ENCODE assay signal across 12 mouse cellular contexts in the genomic region with DNA sequence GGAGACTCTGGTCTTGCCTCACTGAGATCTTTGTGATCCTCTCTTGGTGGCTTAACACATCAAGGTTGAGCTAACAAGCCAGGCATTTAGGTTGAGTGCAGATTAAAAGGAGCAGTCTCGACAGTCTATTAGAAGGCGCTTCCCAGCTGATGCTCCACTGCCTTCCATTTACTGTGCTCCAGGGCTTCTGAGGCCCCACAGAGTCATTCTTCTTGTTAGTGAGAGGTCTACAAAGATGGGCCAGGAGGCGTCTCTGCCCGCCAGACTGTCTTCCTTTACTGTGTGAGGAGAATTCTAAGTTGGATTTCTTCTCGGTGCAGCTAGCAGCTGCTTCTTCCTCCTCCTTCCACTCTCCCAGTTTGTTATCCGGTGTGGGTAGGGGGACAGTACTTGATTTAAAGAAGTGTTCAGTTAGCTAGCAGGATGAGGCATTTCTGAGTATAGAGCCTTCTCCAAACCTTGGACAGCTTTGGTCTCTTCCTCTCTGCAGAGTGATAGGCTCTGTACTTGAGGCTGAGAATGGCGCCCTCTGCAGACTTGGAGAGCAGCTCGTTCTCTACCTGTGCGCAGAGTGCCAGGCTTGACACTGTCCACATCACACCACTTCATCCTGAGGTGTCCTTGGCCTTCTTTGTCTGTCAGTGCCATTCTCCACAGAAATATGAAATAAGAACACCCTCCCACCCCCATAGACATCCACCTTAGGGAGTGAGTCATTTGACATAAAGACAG. TPM values are rescaled to one million over a fixed set of nuclear protein-coding genes. Genes with fewer than 3 reads are reported as not detected.
DNase-seq lines count a peak whose midpoint lies in the region; ATAC-seq and TF ChIP-seq lines count a peak whose summit lies in the region.
"Had no signal": no experiment of that assay in that cellular context is flagged by ENCODE, and none has a peak within 500 bp of the region (broad histone marks: within the 10 kb centered on the region; RNA-seq: fewer than 3 reads in every experiment).

No protein-coding gene starts in this region.

- H3K27ac ChIP-seq in heart, adult 2 months, result no peak overlapping the region
- H3K27ac ChIP-seq in heart, embryonic 12.5 days (ENCODE audit: poor library complexity, severe bottlenecking), result no peak overlapping the region
- H3K27ac ChIP-seq in midbrain, embryonic 14.5 days (replicated peaks; ENCODE audit: low read depth, low read length), result no peak overlapping the region
- no peak overlapping the region for H3K27ac ChIP-seq in midbrain, embryonic 16.5 days (ENCODE audit: low read length)
- H3K27ac ChIP-seq in bone marrow, adult 2 months (ENCODE audit: control insufficient read depth, insufficient read depth, low read depth, low read length, poor library complexity), result no peak overlapping the region
- H3K27ac ChIP-seq in midbrain, embryonic 15.5 days, result no peak overlapping the region; the same call in 1 of the 2 replicates
- H3K27ac ChIP-seq: kidney, embryonic 15.5 days; limb, embryonic 12.5 days had no signal

- H3K36me3 ChIP-seq in heart, adult 2 months (ENCODE audit: control insufficient read depth, insufficient read depth, low read length), result no peaks in the 10 kb centered on the region
- no peaks in the 10 kb centered on the region for H3K36me3 ChIP-seq in heart, embryonic 12.5 days
- H3K36me3 ChIP-seq in midbrain, embryonic 14.5 days (ENCODE audit: control insufficient read depth, insufficient read depth, low read length), result no peaks in the 10 kb centered on the region
- no peaks in the 10 kb centered on the region for H3K36me3 ChIP-seq in midbrain, embryonic 16.5 days (ENCODE audit: control insufficient read depth, insufficient read depth, low read length)
- no peaks in the 10 kb centered on the region for H3K36me3 ChIP-seq in midbrain, embryonic 15.5 days (replicated peaks)
- H3K36me3 ChIP-seq: kidney, embryonic 15.5 days; limb, embryonic 12.5 days; midbrain, embryonic 13.5 days had no signal

- peak; percentile 31 for TF ChIP-seq CTCF in heart, adult 2 months (IDR thresholded peaks at IDR 0.05)
- peak; percentile 35; the same call in 1 of the 2 replicates for TF ChIP-seq CTCF in bone marrow, adult 2 months (IDR thresholded peaks at IDR 0.05; ENCODE audit: control insufficient read depth, insufficient read depth, low read length)

- 83% methylated on average over 9 of the region's 9 CpGs for WGBS in heart, adult 2 months
- WGBS in heart, embryonic 12.5 days, result 70% methylated on average over 9 of the region's 9 CpGs
- 50% methylated on average over 9 of the region's 9 CpGs for WGBS in midbrain, embryonic 14.5 days
- 47% methylated on average over 9 of the region's 9 CpGs for WGBS in midbrain, embryonic 16.5 days
- WGBS in bone marrow, adult 2 months, result 84% methylated on average over 9 of the region's 9 CpGs
- 46% methylated on average over 9 of the region's 9 CpGs for WGBS in midbrain, embryonic 15.5 days

- DNase-seq in heart, adult 2 months, result no peak
- peak; percentile 41 for DNase-seq in midbrain, embryonic 14.5 days
- DNase-seq in retina, postnatal 1 day, result peak; percentile 60
- no peak for DNase-seq in urinary bladder, postnatal 36 days (ENCODE audit: low spot score in 2 of 2)
- DNase-seq: cerebellum, adult 18-20 months had no signal

- no peaks in the 10 kb centered on the region for H3K27me3 ChIP-seq in heart, adult 2 months (ENCODE audit: control insufficient read depth, insufficient read depth, low read length)
- H3K27me3 ChIP-seq in heart, embryonic 12.5 days (replicated peaks), result no peaks in the 10 kb centered on the region
- H3K27me3 ChIP-seq in midbrain, embryonic 14.5 days (ENCODE audit: control insufficient read depth, insufficient read depth, low read length), result no peaks in the 10 kb centered on the region
- H3K27me3 ChIP-seq in midbrain, embryonic 16.5 days (ENCODE audit: control insufficient read depth, insufficient read depth, low read depth, low read length), result no peaks in the 10 kb centered on the region
- no peaks in the 10 kb centered on the region for H3K27me3 ChIP-seq in midbrain, embryonic 15.5 days (replicated peaks)
- H3K27me3 ChIP-seq: kidney, embryonic 15.5 days; limb, embryonic 12.5 days; midbrain, embryonic 13.5 days had no signal

- no peak overlapping the region for H3K9ac ChIP-seq in heart, adult 2 months (ENCODE audit: low read depth, low read length)
- no peak overlapping the region for H3K9ac ChIP-seq in heart, embryonic 12.5 days
- H3K9ac ChIP-seq in midbrain, embryonic 14.5 days (replicated peaks; ENCODE audit: low read length), result no peak overlapping the region
- no peak overlapping the region for H3K9ac ChIP-seq in midbrain, embryonic 16.5 days (ENCODE audit: low read depth, low read length)
- no peak overlapping the region for H3K9ac ChIP-seq in midbrain, embryonic 15.5 days
- H3K9ac ChIP-seq: kidney, embryonic 15.5 days; limb, embryonic 12.5 days; midbrain, embryonic 13.5 days had no signal

- H3K9me3 ChIP-seq in heart, embryonic 12.5 days (replicated peaks), result no peaks in the 10 kb centered on the region
- no peaks in the 10 kb centered on the region for H3K9me3 ChIP-seq in midbrain, embryonic 14.5 days (ENCODE audit: control insufficient read depth, low read length)
- H3K9me3 ChIP-seq in midbrain, embryonic 16.5 days (replicated peaks; ENCODE audit: control insufficient read depth, low read length, poor library complexity, severe bottlenecking), result no peaks in the 10 kb centered on the region
- H3K9me3 ChIP-seq in midbrain, embryonic 15.5 days, result no peaks in the 10 kb centered on the region
- H3K9me3 ChIP-seq: kidney, embryonic 15.5 days; limb, embryonic 12.5 days; midbrain, embryonic 13.5 days had no signal

- intact Hi-C loops in heart, adult 2 months (cut with DNase I), result no loop called here

- peaks cover 6% of the 10 kb centered on the region for H3K79me2 ChIP-seq in heart, adult 2 months (replicated peaks; ENCODE audit: control insufficient read depth, insufficient read depth, low read length)

- TF ChIP-seq EP300 in heart, adult 2 months (IDR thresholded peaks at IDR 0.05; ENCODE audit: insufficient read depth, low read depth, low read length), result no peak

- H3K4me3 ChIP-seq in heart, adult 2 months, result no peak overlapping the region
- no peak overlapping the region for H3K4me3 ChIP-seq in heart, embryonic 12.5 days
- H3K4me3 ChIP-seq in midbrain, embryonic 14.5 days (replicated peaks; ENCODE audit: low read depth, low read length), result no peak overlapping the region
- no peak overlapping the region for H3K4me3 ChIP-seq in midbrain, embryonic 16.5 days (ENCODE audit: low read depth, low read length)
- H3K4me3 ChIP-seq in bone marrow, adult 2 months (replicated peaks; ENCODE audit: control insufficient read depth, low read depth, low read length), result no peak overlapping the region
- no peak overlapping the region for H3K4me3 ChIP-seq in midbrain, embryonic 15.5 days
- H3K4me3 ChIP-seq: kidney, embryonic 15.5 days; limb, embryonic 12.5 days; midbrain, embryonic 13.5 days had no signal

- H3K4me1 ChIP-seq in heart, adult 2 months (ENCODE audit: control insufficient read depth, insufficient read depth, low read length), result peaks cover 13% of the 10 kb centered on the region
- peaks cover 25% of the 10 kb centered on the region for H3K4me1 ChIP-seq in heart, embryonic 12.5 days (replicated peaks)
- peaks cover 19% of the 10 kb centered on the region; the same call in 1 of the 2 replicates for H3K4me1 ChIP-seq in midbrain, embryonic 14.5 days (ENCODE audit: control insufficient read depth, insufficient read depth, low read length)
- H3K4me1 ChIP-seq in midbrain, embryonic 16.5 days (ENCODE audit: control insufficient read depth, insufficient read depth, low read length), result peaks cover 16% of the 10 kb centered on the region
- H3K4me1 ChIP-seq in bone marrow, adult 2 months (ENCODE audit: control insufficient read depth, insufficient read depth, low read length), result no peaks in the 10 kb centered on the region; the same call in 1 of the 2 replicates
- H3K4me1 ChIP-seq in midbrain, embryonic 15.5 days, result peaks cover 20% of the 10 kb centered on the region

- ATAC-seq in heart, embryonic 12.5 days (ENCODE audit: insufficient number of reproducible peaks, low FRiP score), result no peak
- ATAC-seq in midbrain, embryonic 14.5 days (ENCODE audit: low FRiP score, low TSS enrichment), result no peak
- ATAC-seq in midbrain, embryonic 16.5 days, result no peak; the same call in 1 of the 2 replicates
- ATAC-seq in midbrain, embryonic 15.5 days (replicated peaks), result no peak
- ATAC-seq: midbrain, embryonic 13.5 days had no signal

- no peak overlapping the region for H3K4me2 ChIP-seq in heart, embryonic 12.5 days
- H3K4me2 ChIP-seq in midbrain, embryonic 14.5 days (ENCODE audit: low read length), result no peak overlapping the region
- H3K4me2 ChIP-seq in midbrain, embryonic 16.5 days (ENCODE audit: low read length), result no peak overlapping the region
- H3K4me2 ChIP-seq in midbrain, embryonic 15.5 days, result no peak overlapping the region
- H3K4me2 ChIP-seq: kidney, embryonic 15.5 days; limb, embryonic 12.5 days; midbrain, embryonic 13.5 days had no signal

- TF ChIP-seq POLR2A in heart, adult 2 months (IDR thresholded peaks at IDR 0.05; ENCODE audit: insufficient read depth, low read depth, low read length), result no peak
- no peak for TF ChIP-seq POLR2A in bone marrow, adult 2 months (IDR thresholded peaks at IDR 0.05; ENCODE audit: borderline replicate concordance, control insufficient read depth, low read depth, low read length)

RNA-seq across cellular contexts. Expression of gene Med27, which starts 57.3 kb away (rescaled TPM):
- 10 to 100 TPM; 15.3 to 17.2 TPM for total RNA-seq in heart, adult 2 months (2021)
- 24.0 and 28.9 TPM in 2 replicates for polyA plus RNA-seq in heart, adult 2 months (2012; rRNA removed)
- polyA plus RNA-seq in heart, embryonic 12.5 days (2016; fragmentation: Nextera tagmentation; extraction: Ambion mirVana), result 33.5 and 35.2 TPM in 2 replicates
- 81.0 and 96.4 TPM in 2 replicates for polyA plus RNA-seq in midbrain, embryonic 14.5 days (2014; fragmentation: Nextera tagmentation; extraction: Ambion mirVana)
- polyA plus RNA-seq in midbrain, embryonic 16.5 days (2015; fragmentation: Nextera tagmentation; extraction: Ambion mirVana), result 69.8 and 70.6 TPM in 2 replicates
- 6.7 and 7.1 TPM in 2 replicates for polyA plus RNA-seq in bone marrow, adult 2 months (2011; ENCODE audit: insufficient read depth, insufficient read length, low replicate concordance, missing spikeins)
- 78.6 and 80.2 TPM in 2 replicates for polyA plus RNA-seq in midbrain, embryonic 15.5 days (2015; fragmentation: Nextera tagmentation; extraction: Ambion mirVana)

Comparison
In these comparisons a context has a peak if more than half of its experiments do, and no peak if none do; other contexts are left out.
1. DNase-seq: peak in midbrain, embryonic 14.5 days (single experiment) and retina, postnatal 1 day (single experiment); none in heart, adult 2 months (0 of 2) and urinary bladder, postnatal 36 days (0 of 2).